Mouse (Mus musculus) midbrain, embryonic 14.5 days (tissue): ENCODE measurements around the gene Arhgef28. TPM values are rescaled to one million over a fixed set of nuclear protein-coding genes. Genes with fewer than 3 reads are reported as not detected.
"Not testable (repeated sequence)": the region's sequence is repeated elsewhere in the genome, so short reads cannot be mapped to it uniquely, and the experiment has no call there.

Experiments
- ATAC-seq: fragments of 200-750 bp; cut with Nextera tagmentation; 2 replicates; pipeline ENCODE4 v1.8.0; 2017; ENCODE audit warnings: moderate number of reproducible peaks, moderate library complexity; ENCODE audit not compliant: low FRiP score, low TSS enrichment
- DNase-seq: peaks from one replicate; pipeline ENCODE4 v3.0.0-alpha.2; 2015
- H3K27ac ChIP-seq: fragments of 300-500 bp; sonication (generic); replicated peaks from 2 replicates; pipeline ENCODE4 v1.5.1; 2014; ENCODE audit warnings: mild to moderate bottlenecking, low read depth, low read length, moderate library complexity
- H3K27me3 ChIP-seq: fragments of 300-500 bp; sonication (generic); 2 replicates; pipeline ENCODE4 v1.6.1; 2014; ENCODE audit warnings: low read length, control low read depth, mixed read lengths; ENCODE audit not compliant: control insufficient read depth, insufficient read depth
- H3K36me3 ChIP-seq: fragments of 300-500 bp; sonication (generic); 2 replicates; pipeline ENCODE4 v1.6.1; 2014; ENCODE audit warnings: low read length, control low read depth; ENCODE audit not compliant: control insufficient read depth, insufficient read depth
- H3K4me1 ChIP-seq: fragments of 300-500 bp; sonication (generic); 2 replicates; pipeline ENCODE4 v1.6.1; 2014; ENCODE audit warnings: mild to moderate bottlenecking, antibody characterized with exemption, low read length, control low read depth; ENCODE audit not compliant: control insufficient read depth, insufficient read depth
- H3K4me2 ChIP-seq: fragments of 300-500 bp; sonication (generic); 2 replicates; pipeline ENCODE4 v1.6.1; 2014; ENCODE audit warnings: mild to moderate bottlenecking, low read length, moderate library complexity
- H3K4me3 ChIP-seq: fragments of 300-500 bp; sonication (generic); replicated peaks from 2 replicates; pipeline ENCODE4 v1.5.1; 2014; ENCODE audit warnings: low read depth, low read length
- H3K9ac ChIP-seq: fragments of 300-500 bp; sonication (generic); replicated peaks from 2 replicates; pipeline ENCODE4 v1.6.1; 2014; ENCODE audit warnings: mild to moderate bottlenecking, low read length, moderate library complexity
- H3K9me3 ChIP-seq: fragments of 300-500 bp; sonication (generic); 2 replicates; pipeline ENCODE4 v1.6.1; 2016; ENCODE audit warnings: low read length, control low read depth, mixed read lengths; ENCODE audit not compliant: control insufficient read depth
- WGBS: fragments of 180-500 bp; shearing (Covaris S2); extraction: QIAGEN DNeasy Blood & Tissue Kit; methylation state at CpG from one replicate; pipeline ENCODE4 v1.1.7; 2014; 5-methylcytosine and 5-hydroxymethylcytosine counted together
- polyA plus RNA-seq: library from polyadenylated mRNA; unstranded; fragments of >200 nt; fragmentation: Nextera tagmentation; extraction: Ambion mirVana; gene quantifications from 2 replicates; pipeline ENCODE4 v1.2.1, GENCODE M21; 2014

Arhgef28 gene
- polyA plus RNA-seq, 1 experiment from 2014 or later = 21.1 TPM

GRCm38 (mm10) chr13:98060121-98060520 lies 146.1 kb downstream of the Arhgef28 start:
- H3K27me3 ChIP-seq, H3K9me3 ChIP-seq, DNase-seq, H3K4me1 ChIP-seq, H3K36me3 ChIP-seq, H3K27ac ChIP-seq, ATAC-seq, H3K4me3 ChIP-seq, H3K4me2 ChIP-seq, H3K9ac ChIP-seq: not testable (repeated sequence)
- 85% methylated on average over 1 of the region's 1 CpGs for WGBS

- DNase-seq = peak; percentile 47
- ATAC-seq = no peak; the same call in 1 of the 2 replicates
- H3K4me1 ChIP-seq = peaks cover 6% of the 10 kb centered on the region
- WGBS = 24% methylated on average over 8 of the region's 8 CpGs
- no peaks in the 10 kb centered on the region; the same call in 1 of the 2 replicates for H3K9me3 ChIP-seq
- no peak overlapping the region for H3K9ac ChIP-seq
- peak overlapping the region; percentile 27 for H3K4me2 ChIP-seq
- H3K27me3 ChIP-seq = no peaks in the 10 kb centered on the region
- no peak overlapping the region for H3K27ac ChIP-seq
- H3K4me3 ChIP-seq = no peak overlapping the region
- no peaks in the 10 kb centered on the region for H3K36me3 ChIP-seq
These were observed 151.0 kb downstream of the Arhgef28 start for GRCm38 (mm10) chr13:98055194-98055593.

- Histone ChIP-seq H3K9me3 (no peaks in the 10 kb centered on the region), H3K36me3 (no peaks in the 10 kb centered on the region), H3K4me3 (no peak overlapping the region), H3K27ac (no peak overlapping the region), H3K9ac (no peak overlapping the region), H3K4me1 (0 out of 2 replicates have a peak, but pooled peaks cover 4% of the 10 kb centered on the region), H3K27me3 (no peaks in the 10 kb centered on the region), H3K4me2 (no peak overlapping the region)
- 78% methylated on average over 3 of the region's 3 CpGs for WGBS
- ATAC-seq (no peak), DNase-seq (no peak)
These were observed 165.6 kb downstream of the Arhgef28 start for GRCm38 (mm10) chr13:98040628-98041150.

GRCm38 (mm10) chr13:98038731-98039130 lies 167.5 kb downstream of the Arhgef28 start:
- ATAC-seq = no peak
- no peaks in the 10 kb centered on the region for H3K27me3 ChIP-seq
- no peaks in the 10 kb centered on the region for H3K36me3 ChIP-seq
- H3K27ac ChIP-seq = no peak overlapping the region
- DNase-seq = no peak
- 0 out of 2 replicates have a peak, but pooled peaks cover 4% of the 10 kb centered on the region for H3K4me1 ChIP-seq
- H3K9me3 ChIP-seq = no peaks in the 10 kb centered on the region
- no peak overlapping the region for H3K4me3 ChIP-seq
- WGBS = 82% methylated on average over 3 of the region's 3 CpGs
- no peak overlapping the region for H3K9ac ChIP-seq
- H3K4me2 ChIP-seq = no peak overlapping the region

- ATAC-seq (no peak), DNase-seq (no peak)
- H3K4me3 ChIP-seq = no peak overlapping the region
- no peaks in the 10 kb centered on the region for H3K27me3 ChIP-seq
- no peak overlapping the region for H3K4me2 ChIP-seq
- no peak overlapping the region for H3K27ac ChIP-seq
- H3K4me1 ChIP-seq = 0 out of 2 replicates have a peak, but pooled peaks cover 4% of the 10 kb centered on the region
- H3K9me3 ChIP-seq = no peaks in the 10 kb centered on the region
- H3K36me3 ChIP-seq = no peaks in the 10 kb centered on the region
- no peak overlapping the region for H3K9ac ChIP-seq
These were observed 168.5 kb downstream of the Arhgef28 start for GRCm38 (mm10) chr13:98037693-98038092.

GRCm38 (mm10) chr13:98031642-98031960 lies 174.6 kb downstream of the Arhgef28 start:
- no peaks in the 10 kb centered on the region for H3K27me3 ChIP-seq
- H3K9me3 ChIP-seq = no peaks in the 10 kb centered on the region
- no peaks in the 10 kb centered on the region for H3K36me3 ChIP-seq
- ATAC-seq = peak; percentile 3; the same call in 1 of the 2 replicates
- peaks cover 16% of the 10 kb centered on the region for H3K4me1 ChIP-seq
- H3K4me2 ChIP-seq = peak overlapping the region; percentile 44
- H3K27ac ChIP-seq = no peak overlapping the region
- no peak for DNase-seq
- H3K4me3 ChIP-seq = no peak overlapping the region
- H3K9ac ChIP-seq = no peak overlapping the region
- WGBS = 29% methylated on average over 5 of the region's 5 CpGs

- Histone ChIP-seq H3K27me3 (no peaks in the 10 kb centered on the region), H3K36me3 (no peaks in the 10 kb centered on the region), H3K9ac (no peak overlapping the region), H3K4me1 (peaks cover 15% of the 10 kb centered on the region), H3K9me3 (no peaks in the 10 kb centered on the region), H3K4me2 (peak overlapping the region; percentile 44), H3K27ac (no peak overlapping the region), H3K4me3 (no peak overlapping the region)
- ATAC-seq (peak; percentile 65; the same call in 1 of the 2 replicates), DNase-seq (peak; percentile 95)
- 14% methylated on average over 16 of the region's 16 CpGs for WGBS
These were observed 175.1 kb downstream of the Arhgef28 start for GRCm38 (mm10) chr13:98030959-98031641.

GRCm38 (mm10) chr13:98030041-98030440 lies 176.2 kb downstream of the Arhgef28 start:
- Histone ChIP-seq H3K9ac (no peak overlapping the region), H3K4me2 (no peak overlapping the region), H3K27me3 (no peaks in the 10 kb centered on the region), H3K36me3 (no peaks in the 10 kb centered on the region), H3K27ac (no peak overlapping the region), H3K4me1 (peaks cover 12% of the 10 kb centered on the region), H3K9me3 (no peaks in the 10 kb centered on the region), H3K4me3 (no peak overlapping the region)
- DNase-seq = no peak
- ATAC-seq = no peak
- 16% methylated on average over 5 of the region's 5 CpGs for WGBS

- H3K4me2 ChIP-seq = no peak overlapping the region
- 27% methylated on average over 6 of the region's 6 CpGs for WGBS
- no peak overlapping the region for H3K4me3 ChIP-seq
- no peak overlapping the region for H3K9ac ChIP-seq
- no peaks in the 10 kb centered on the region for H3K27me3 ChIP-seq
- H3K27ac ChIP-seq = no peak overlapping the region
- H3K36me3 ChIP-seq = no peaks in the 10 kb centered on the region
- peaks cover 12% of the 10 kb centered on the region for H3K4me1 ChIP-seq
- DNase-seq (peak; percentile 74), ATAC-seq (no peak)
- H3K9me3 ChIP-seq = no peaks in the 10 kb centered on the region
These were observed 177.5 kb downstream of the Arhgef28 start for GRCm38 (mm10) chr13:98028711-98029250.
